Mouse (Mus musculus): ENCODE data around the gene Tmem30b.

GRCm38 (mm10) chr12:73531889-73532479 is 14.2 kb downstream of the Tmem30b start:
- no peak for TF ChIP-seq CTCF (IDR thresholded peaks at IDR 0.05; ENCODE audit: insufficient read depth, low read depth, low read length)
- no peak for TF ChIP-seq POLR2A (IDR thresholded peaks at IDR 0.05; ENCODE audit: insufficient read depth, low read depth, low read length)
